Mouse (Mus musculus): ENCODE results near the gene Eef1g.
"Not testable (repeated sequence)": the region's sequence is repeated elsewhere in the genome, so short reads cannot be mapped to it uniquely, and the experiment has no call there.

Eef1g gene

DNA sequence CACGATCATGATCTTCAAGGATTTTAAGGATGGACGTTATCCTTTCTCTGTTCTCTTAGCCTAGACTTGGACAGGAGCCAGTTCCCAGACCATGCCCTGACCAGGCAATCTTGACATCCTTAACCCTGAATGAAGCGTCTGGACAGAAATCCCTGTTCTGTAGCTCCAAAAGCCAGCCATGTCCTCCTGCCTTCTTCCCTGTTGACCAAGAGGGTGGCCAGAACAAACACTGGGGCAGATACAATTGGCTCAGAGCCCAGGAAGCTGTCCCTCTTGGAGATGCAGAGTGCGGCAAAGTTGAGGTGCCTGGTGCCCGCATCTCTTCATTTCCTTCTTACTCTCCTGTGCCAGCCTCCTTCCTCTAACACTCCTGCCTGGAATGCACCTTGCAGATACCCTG is 19.1 kb downstream of the Eef1g start:
- DNase-seq (ENCODE audit: low spot score in 2 of 2), result no peak

DNA sequence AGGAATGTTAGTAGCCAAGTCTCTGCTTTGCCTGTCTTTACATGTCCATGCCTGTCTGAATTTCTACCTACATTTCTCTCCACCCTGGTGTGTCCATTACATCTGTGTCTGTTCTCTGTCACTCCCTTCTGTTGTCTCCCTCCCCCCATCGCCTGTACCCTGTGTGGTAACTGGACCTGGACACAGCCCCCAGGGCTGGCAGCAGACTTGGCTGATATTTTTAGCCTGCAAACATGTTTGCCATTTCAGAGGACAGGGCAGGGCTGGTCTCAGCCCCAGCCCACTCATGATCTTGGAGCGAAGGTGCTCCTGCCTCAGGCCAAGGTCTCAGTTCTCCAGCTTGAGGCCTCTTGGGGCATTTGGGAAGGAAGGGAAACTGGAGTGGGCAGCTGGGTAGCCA is 21.0 kb downstream of the Eef1g start:
- no peak for DNase-seq (ENCODE audit: low spot score in 2 of 2)

DNA sequence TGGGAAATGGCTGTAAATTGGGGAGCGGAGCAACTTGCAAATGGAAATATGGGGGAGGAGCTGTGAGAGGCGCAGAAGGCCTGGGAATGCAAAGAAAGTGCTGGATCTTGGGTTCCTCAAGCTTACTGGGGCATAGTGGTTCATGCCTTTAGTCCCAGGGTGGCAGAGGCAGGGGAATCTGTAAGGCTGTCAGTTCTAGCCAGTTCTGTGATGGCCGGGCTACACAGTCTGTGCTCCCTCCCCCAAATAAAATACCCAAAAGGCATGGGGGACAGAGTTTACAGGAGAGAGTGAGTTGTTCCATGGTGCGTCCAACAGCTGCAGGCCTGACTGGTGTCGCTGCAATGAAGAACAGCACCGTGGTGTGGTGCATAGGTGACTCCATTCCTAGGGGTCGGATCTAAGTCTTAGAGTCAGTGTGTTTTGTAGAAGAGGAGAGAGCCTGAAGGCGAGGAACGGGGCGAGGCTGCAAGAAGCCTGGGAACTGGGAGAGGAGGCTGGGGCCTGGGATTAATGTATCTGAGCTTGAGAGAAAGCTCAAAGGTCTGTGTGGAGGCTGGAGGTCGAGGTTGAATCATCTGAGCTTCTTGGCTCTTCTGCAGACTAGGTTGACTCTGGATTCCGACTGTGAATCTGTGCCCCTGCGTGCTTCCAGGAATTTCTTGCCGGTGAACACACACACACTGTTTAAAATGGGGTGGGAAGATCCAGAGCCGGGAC is 21.7 kb downstream of the Eef1g start:
- no peak for DNase-seq (ENCODE audit: low spot score in 2 of 2)

DNA sequence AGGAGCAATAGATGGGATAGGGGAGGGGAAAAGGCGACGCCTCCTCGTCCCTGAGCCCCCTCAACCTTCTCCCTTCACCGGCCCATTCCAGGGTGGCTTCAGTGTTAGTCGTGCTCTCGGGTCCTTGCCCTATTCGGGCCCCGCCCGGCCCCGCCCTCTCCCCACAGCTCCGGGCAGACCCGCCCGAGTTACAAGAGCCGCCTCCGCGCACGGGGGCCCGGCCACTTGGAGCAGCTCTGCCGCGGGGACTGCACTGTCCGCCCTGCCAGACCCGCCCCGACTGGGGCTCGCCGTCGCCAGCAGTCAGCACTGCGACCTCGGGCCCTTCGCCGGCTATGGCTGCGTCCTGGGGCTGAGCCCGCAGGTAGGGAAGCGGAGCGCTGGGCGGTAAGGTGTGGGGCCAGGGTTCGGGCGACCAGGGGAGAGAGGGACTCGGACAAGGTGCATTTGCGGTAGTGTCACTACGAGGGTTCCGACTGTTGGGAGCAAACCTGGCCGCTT is 22.3 kb downstream of the Eef1g start, which contains the start of gene Ahnak:
Gene Ahnak, plus strand, starts transcription at position 219 of the 501 bp plus-strand sequence.
- peak; percentile 44 to 60 for DNase-seq (ENCODE audit: low spot score in 2 of 2)

DNA sequence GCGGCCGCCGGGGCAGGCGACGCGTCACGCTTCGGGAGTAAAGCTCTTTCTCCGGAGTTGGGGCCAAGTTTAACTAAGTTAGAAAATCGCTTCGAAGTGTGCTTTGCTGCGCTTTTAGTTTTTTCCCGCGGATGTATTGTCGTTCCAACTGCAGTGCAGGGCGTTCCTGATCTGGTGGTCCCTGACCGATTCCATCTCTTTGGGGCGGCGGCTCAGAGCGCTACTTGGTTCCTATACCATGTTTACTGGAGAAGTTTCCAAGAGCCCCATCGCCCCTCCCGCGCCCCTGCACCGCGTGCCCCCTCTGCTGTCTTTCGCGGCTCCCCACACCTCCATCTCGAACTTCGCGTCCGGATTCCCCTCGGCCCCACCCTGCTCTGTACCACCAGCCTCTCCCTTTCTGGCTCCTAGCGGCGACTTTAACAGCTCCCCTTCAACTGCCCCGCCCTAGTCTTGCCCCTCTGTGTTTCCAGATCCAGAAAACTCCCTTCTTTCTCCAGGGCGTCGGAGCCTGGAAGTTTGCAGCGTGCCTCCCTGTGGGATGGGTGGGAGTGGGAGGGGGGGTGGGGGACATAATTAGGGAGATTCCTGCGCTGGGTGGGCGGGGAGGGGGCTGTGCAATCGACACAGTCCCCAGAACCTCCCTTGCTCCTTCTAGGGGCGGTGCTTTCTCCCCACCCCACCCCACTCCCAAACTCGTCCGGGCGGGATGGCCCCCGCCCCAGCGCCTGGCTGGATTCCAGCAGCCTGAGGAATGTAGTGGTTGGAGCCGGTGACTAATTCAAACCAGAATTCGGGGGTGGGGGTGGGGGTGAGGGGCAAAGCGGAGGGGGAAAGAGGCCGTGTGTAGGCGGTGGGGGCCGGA is 23.0 kb downstream of the Eef1g start:
- DNase-seq (ENCODE audit: low spot score in 2 of 2), result peak in 1 of 2 experiments; percentile 62

DNA sequence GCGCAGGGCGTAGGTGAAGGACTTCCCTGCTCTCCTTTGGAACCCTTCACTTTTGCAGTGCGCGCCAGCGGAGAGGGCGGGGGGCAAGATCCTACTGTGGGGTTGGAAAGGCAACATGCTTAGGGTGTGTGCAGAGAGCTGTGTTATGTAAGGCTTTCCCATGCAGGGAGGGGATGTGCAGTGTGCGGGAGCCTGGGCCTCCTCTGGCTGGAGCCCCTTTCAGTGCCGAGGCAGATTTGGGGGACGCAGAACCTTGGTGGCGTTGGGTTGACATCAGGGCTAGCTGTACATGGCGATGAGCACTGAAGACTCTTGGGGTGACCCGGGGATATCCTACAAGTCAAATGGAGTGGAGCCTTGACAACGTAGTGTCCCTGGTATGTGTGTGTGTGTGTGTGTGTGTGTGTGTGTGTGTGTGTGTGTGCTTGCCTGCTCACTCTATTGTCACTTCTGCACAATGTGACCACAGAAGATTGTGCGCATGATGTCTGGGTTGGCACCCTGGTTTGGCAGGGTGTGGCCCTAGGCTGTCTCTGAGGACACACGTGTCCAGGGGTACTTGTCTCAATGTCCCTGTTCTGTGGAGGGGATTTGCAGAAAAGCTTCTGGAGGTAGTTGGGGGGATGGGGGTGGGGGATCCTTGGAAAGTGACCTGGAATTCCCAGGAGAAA is 23.7 kb downstream of the Eef1g start:
- no peak for DNase-seq (ENCODE audit: low spot score in 2 of 2)

DNA sequence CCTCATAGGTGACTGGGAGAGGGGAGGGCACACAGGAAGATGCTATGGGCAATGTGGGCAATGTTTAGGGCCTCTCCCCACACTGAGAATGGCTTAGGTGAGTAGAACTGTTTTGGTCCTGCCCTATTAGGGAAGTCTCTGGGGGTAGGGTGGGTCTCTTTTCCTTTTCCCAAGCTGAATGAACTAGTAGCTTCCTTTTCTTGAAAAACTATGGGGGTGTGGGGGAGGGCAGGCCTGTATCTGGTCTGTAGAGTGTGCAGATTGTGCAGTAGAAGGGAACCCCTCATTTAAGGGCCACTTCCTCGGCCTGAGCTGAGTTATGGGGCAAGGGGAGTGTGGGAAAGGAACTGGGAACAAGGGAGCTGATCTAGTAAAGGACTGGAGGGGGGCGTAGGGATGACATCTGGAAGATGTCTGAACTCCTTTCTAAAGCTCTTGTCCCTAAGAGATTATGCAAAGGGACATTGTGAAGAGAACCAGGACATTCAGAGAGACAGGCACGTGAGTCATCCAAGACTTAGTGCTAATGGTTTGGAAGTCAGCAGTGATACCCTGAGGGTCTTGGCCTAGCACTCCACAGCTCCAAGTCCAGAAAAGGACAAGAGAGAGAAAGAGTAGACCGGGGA is 24.5 kb downstream of the Eef1g start:
- DNase-seq (ENCODE audit: low spot score in 2 of 2), result no peak

DNA sequence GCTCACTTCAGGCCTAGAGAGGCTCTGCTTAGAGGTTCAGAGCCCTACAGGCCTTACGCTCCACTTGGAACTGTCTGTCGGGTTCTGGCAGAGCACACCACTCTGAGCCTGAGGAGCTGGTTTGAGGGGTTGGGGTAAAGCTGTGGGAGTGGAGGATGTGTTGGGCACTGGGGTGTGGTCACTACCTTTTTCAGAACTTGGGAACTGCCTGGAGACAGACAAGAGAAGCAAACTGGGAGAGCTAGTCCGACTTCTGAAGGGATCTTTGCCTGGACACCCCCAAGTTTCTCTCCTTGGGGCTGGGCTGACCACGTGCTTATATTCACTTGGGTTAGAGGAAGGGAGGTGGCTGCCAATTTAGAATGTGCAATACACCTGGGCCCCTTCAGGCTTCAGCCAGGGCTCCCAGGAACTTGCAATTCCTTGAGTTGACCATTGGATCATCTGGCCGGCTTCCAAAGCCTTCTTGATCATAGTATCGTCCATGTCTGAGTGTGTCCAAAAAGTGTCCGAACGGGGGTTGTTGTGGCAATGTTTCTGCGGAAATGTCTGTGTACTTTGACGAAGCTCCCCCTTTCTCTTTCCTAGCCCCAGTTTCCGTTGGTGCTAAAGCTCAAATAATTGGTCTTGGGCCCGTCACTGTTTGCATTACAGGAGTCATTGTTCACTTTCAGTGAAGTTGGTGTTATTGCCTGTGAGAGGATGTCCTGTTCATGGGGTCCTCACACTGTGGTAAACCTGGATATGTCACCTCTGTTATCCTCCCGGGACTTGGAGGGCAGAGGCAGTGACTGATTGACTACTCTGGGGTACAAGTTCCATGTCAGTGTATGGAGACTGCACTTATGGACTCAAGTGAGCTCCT is 25.3 kb downstream of the Eef1g start:
- DNase-seq (ENCODE audit: low spot score in 2 of 2), result no peak

DNA sequence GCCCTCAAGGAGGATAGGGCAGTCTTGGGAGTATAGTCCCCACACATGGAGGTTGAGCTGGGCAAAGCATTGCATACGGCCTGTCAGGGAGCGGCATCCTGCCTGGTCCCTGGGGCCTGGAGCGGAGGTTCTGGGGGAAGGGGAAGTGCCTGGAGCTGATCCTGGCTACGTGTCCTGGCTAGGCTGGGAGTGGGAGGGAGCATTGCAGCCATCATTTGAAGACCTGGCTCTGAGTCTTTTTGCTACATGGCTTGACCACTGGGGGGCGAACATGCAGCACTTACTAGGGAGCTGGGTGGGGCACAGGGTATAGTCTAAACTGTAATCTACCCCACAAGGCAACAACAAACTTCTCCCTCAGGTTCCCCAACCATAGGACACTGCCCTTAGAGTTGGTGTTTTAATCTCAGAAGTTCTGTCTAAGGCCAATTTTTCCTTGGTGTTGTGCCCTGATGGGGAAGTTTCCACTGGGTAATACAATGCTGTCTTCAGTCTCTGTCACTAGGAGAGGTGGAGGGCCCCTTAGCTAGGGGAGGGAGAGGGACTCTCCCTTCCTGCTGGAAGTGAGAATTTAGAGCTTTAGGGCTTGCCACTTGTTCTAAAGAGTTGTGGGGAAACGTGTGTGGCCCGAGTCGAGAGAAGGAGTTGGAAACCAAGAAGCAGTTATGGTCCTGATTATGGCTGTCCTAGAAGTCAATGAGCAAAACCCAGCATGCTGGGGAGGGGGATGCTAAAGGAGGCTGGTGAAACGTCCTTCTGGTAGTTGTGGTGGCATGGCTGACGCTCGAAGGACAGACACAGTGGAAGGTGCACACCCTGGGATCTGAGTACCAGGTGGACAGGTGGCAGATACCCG is 26.2 kb downstream of the Eef1g start:
- peak; percentile 64 to 88 for DNase-seq (ENCODE audit: low spot score in 2 of 2)

DNA sequence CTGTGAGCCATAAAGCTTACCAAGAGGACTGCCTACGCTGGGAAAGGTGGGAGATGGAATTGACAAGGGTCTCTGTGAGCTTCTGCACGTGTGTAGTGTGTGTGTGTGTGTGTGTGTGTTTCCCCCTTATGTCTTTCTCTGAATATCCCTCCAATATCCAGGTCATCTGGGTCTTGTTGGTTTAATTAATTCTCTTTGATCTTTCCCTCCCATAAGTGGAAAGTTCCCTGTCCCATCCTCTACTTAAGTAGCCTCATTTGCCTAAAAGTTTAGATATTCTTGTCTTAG is 26.7 kb downstream of the Eef1g start:
- DNase-seq (ENCODE audit: low spot score in 2 of 2), result no peak

DNA sequence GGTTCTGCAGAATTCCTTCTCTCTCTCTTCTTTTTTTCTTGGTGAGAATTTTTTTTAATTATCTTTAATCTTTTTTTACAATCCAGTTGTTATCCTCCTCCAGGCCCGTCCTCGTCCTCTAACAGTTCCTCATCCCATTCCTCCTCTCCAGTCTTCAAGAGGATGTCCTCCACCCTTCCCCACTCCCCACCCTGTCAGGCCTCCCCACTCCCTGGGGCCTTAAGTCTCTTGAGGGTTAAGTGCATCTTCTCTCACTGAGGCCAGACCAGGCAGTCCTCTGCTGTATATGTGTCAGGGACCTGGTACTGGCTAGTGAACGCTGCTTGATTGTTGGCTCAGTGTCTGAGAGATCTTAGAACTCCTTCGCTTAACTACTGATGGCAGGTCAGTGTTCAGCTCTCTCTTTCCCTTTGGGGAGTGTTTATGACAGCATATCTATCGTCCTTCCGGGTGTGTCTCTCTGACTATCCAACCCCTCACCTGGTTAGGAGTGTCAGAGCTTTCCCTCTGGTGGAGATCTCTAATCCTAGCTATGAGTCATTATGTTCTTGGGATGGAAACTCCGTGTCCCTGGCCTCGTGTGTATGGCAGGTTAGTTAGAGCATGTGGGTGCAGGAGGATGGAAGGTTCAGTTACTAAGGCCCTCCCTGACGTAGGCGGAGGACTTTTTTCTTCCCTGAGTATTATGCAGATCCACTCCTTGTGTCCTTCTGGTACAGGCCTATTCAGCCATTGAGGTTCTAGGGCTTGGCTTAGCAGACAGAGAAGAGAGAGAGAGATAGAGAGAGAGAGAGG is 28.2 kb downstream of the Eef1g start:
- no peak for DNase-seq (ENCODE audit: low spot score in 2 of 2)

DNA sequence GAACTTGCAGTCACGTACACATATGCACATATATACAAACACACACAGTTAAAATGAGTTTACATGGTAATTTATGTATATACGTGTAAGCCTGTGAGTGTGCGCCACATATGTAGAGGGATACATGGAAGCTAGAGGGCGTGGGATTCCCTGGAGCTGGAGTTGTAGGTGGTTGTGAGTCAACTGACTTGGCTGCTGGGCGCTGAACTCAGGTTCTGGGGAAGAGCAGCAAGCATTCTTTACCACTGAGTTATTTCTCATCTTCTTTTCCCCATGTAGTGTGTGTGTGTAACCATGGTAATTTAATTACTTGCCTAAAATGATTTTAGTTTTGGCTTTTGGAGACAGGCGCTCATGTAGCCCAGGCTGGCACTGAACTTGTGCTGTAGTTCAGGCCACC is 29.8 kb downstream of the Eef1g start:
- no peak for DNase-seq (ENCODE audit: low spot score in 2 of 2)

DNA sequence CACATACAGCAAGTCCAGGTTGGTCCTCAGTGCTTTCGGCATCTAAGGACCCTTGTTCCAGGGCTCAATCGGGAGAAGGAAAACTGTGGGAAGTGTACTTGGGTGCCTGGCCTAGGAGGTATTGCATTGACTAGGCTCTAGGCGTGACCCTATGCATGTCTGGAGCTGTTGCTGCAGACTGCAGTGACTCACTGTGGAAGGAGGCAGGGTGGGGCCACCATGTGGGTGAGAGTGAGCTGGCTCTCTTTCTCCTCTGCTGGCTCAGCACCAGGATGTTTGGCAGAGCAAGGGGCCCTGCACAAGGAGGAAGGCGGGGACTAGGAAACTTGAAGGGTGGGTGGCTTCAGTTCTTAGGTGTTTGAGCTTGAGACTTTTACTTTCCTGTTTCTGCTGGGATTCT is 30.7 kb downstream of the Eef1g start:
- DNase-seq (ENCODE audit: low spot score in 2 of 2), result peak in 1 of 2 experiments; percentile 67

DNA sequence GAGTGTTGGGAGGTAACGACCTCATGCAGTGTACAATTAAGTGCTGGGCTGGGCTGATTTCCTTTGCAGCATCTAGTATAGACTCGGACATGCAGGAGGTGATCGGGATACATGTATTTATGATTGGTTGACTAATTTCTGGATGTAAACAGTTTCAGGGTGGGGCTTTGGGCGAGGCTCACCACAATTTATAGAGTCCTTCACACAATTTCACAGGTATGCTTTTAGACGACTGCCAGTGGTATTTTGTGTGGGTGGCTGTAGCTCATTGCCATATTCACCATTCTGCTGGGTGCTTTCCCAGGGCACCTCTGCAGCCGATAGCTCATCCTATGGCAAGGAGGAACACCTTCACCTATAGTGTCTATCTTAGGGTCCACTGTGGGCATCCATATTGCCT is 31.7 kb downstream of the Eef1g start:
- DNase-seq (ENCODE audit: low spot score in 2 of 2), result no peak

DNA sequence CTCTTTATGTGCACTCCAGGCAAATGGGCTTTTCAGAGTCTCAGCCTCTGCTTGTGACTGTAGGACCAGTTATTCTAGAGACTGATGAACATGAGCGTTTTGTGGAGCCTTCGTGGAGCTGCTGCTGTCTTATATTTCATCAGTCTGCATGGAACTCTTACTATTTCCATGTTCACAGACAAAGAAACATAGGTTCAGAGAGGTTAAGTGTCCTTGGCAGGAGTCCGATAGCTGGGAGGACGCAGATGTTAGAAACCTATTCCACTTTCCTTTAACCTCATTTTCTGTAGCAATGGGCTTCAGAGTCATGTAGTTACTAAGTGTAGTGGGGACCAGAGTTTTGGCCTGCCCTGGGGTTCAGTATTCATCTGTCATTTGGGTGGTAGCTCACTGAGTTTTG is 32.4 kb downstream of the Eef1g start:
- no peak for DNase-seq (ENCODE audit: low spot score in 2 of 2)

DNA sequence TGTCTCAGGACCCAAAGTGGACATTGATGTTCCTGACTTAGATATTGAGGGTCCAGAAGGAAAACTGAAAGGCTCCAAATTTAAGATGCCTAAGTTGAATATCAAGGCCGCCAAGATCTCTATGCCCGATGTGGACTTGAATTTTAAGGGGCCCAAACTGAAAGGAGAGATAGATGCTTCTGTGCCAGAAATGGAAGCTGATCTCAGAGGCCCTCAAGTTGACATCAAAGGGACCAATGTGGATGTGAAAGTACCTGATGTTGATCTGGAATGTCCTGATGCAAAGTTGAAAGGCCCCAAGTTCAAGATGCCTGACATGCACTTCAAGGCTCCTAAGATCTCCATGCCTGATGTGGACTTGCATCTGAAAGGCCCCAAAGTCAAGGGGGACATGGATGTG is 40.1 kb downstream of the Eef1g start:
- not testable (repeated sequence) for DNase-seq (ENCODE audit: low spot score in 2 of 2)

DNA sequence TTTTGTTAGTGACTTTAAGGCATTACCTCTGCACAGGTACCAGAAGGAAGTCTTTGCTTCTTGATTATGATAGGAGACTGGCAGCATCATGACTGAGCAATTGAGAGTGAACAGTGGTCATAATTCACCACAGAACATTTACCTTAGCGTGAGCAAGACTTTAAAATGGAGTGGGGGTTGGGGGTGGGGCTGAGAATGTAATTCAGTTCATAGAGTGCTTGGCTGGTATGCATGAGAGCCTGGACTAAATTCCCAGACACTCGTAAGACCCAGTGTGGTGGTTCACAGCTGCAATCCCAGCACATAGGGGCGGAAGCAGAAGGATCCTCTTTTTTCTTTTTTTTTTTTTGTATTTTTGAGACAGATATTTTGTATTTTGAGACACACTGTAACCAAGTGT is 52.5 kb downstream of the Eef1g start:
- no peak for DNase-seq (ENCODE audit: low spot score in 2 of 2)

DNA sequence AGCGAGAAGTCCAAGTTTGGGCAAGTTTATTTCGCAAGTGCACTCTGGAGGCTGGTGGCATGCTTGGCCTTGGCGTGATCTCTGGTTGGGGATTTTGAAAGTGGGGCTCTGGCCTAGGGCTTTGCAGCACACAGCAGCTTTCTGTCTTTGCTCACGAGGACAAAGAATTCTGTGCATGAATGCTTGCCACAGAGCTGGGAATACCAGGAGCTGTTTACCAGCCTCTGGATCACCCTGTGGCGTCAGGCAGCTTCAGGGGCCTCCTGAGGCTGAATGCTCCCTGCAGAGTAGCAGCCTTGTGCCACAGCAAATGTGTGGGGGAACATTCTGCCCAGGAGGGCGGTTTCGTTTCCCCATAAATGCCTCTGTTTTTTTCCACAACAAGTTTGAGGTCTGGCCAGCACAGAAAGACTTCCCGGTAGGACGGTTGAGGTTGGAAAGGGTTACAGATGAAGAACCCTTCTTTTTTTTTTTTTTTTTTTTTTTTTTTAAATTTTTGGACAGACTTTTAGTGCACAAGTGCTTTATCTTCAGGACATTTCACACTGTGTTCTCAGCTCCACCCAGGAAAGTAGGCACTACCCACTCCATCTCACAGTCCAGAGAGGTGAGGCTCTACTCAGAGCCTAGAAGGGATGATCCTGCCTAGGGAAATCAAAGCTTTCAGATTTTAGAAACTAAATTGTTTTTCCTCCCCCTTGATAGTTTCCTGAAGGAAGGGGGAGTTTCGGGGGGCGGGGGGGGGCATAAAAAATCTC is 56.4 kb downstream of the Eef1g start:
- peak in 1 of 2 experiments; percentile 37 for DNase-seq (ENCODE audit: low spot score in 2 of 2)

All from spleen, postnatal 10 days (tissue).